Mouse (Mus musculus) bone marrow, adult 2 months (tissue): ENCODE measurements around the gene Spen.

Source experiments
- CTCF ChIP-seq: fragments of 200-500 bp; IDR thresholded peaks from 2 replicates; pipeline ENCODE4 v1.5.1; 2011; ENCODE audit warnings: low read length, control low read depth; ENCODE audit not compliant: control insufficient read depth, insufficient read depth
- POLR2A ChIP-seq: fragments of 200-500 bp; IDR thresholded peaks from 2 replicates; pipeline ENCODE4 v1.6.1; 2011; ENCODE audit warnings: low read depth, mild to moderate bottlenecking, control low read depth, low read length, borderline replicate concordance; ENCODE audit not compliant: control insufficient read depth

DNA sequence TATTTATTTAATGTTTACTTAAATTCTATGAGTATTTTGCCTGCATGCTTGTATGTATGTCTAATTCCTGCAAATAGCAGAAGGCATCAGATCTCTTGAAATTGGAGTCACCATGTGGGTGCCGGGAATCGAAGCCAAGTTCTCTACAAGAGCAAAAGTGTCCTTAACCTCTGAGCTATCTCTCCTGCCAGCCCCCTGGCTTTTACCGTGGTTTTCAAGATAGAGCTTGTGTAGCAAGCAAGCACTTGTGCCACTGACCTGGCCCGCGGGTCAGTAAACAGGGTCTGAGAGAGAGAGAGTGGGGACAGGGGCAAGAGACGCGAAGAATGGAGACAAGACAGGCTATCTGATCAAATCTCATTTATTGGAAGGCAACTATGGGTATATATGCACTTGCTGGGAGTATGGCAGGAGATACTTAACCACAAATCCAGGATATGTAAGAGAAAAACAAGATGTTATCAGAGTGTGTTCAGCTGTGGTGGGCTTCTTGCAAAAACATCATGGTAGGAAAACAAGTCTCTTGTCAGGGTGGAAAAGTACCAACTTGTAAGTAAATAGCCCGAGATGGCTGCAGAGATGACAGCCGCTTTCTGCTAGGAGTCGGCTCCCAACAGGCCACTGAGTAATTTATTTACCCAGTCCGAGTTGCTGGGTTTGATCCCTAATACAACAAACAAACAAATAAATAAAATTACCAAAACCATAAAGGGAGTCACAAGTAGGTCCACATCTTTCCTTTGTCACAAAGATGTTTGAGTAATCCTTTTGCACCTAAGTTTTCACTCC, 94.6 kb downstream of the Spen start:
- TF ChIP-seq POLR2A (no peak), CTCF (no peak)
